Mouse (Mus musculus) intestine, postnatal 0 days (tissue): ENCODE data around the gene Iffo1. TPM values are rescaled to one million over a fixed set of nuclear protein-coding genes. Genes with fewer than 3 reads are reported as not detected.
A peak's percentile ranks its signal among the peaks of the same experiment; 100 is the strongest.

Experiments used
- ATAC-seq: fragments of 200-750 bp; cut with Nextera tagmentation; 2 replicates; pipeline ENCODE4 v1.8.0; 2017; ENCODE audit warnings: mild to moderate bottlenecking, moderate TSS enrichment, moderate library complexity
- H3K27ac ChIP-seq: fragments of 300-500 bp; sonication (generic); 2 replicates; pipeline ENCODE4 v1.5.1; 2014; ENCODE audit warnings: mild to moderate bottlenecking, low read depth, low read length, moderate library complexity
- H3K27me3 ChIP-seq: fragments of 300-500 bp; sonication (generic); replicated peaks from 2 replicates; pipeline ENCODE4 v1.6.1; 2014; ENCODE audit warnings: low read length, mixed read lengths; ENCODE audit not compliant: control insufficient read depth, insufficient read depth
- H3K36me3 ChIP-seq: fragments of 300-500 bp; sonication (generic); 2 replicates; pipeline ENCODE4 v1.6.1; 2014; ENCODE audit warnings: mild to moderate bottlenecking, moderate library complexity; ENCODE audit not compliant: control insufficient read depth, insufficient read depth
- H3K4me1 ChIP-seq: fragments of 300-500 bp; sonication (generic); replicated peaks from 2 replicates; pipeline ENCODE4 v1.6.1; 2014; ENCODE audit warnings: antibody characterized with exemption, low read length, mixed read lengths; ENCODE audit not compliant: control insufficient read depth, insufficient read depth
- H3K4me2 ChIP-seq: fragments of 300-500 bp; sonication (generic); replicated peaks from 2 replicates; pipeline ENCODE4 v1.6.1; 2014; ENCODE audit warnings: low read depth, mild to moderate bottlenecking, moderate library complexity
- H3K4me3 ChIP-seq: fragments of 300-500 bp; sonication (generic); 2 replicates; pipeline ENCODE4 v1.5.1; 2014; ENCODE audit warnings: low read depth, low read length
- H3K9ac ChIP-seq: fragments of 300-500 bp; sonication (generic); 2 replicates; pipeline ENCODE4 v1.6.1; 2014; ENCODE audit warnings: mild to moderate bottlenecking, low read depth, low read length
- H3K9me3 ChIP-seq: fragments of 300-500 bp; sonication (generic); 2 replicates; pipeline ENCODE4 v1.6.1; 2016; ENCODE audit warnings: mixed run types; ENCODE audit not compliant: control insufficient read depth
- CTCF ChIP-seq: sonication (generic); IDR thresholded peaks from 2 replicates; pipeline ENCODE4 v1.5.1; 2016; ENCODE audit warnings: low read depth, mild to moderate bottlenecking, control low read depth, antibody characterized with exemption, moderate library complexity
- WGBS: fragments of 180-500 bp; shearing (Covaris S2); extraction: QIAGEN DNeasy Blood & Tissue Kit; methylation state at CpG from one replicate; pipeline ENCODE4 v1.1.7; 2014; 5-methylcytosine and 5-hydroxymethylcytosine counted together
- polyA plus RNA-seq: library from polyadenylated mRNA; unstranded; fragments of >200 nt; fragmentation: Nextera tagmentation; extraction: Ambion mirVana; gene quantifications from 2 replicates; pipeline ENCODE4 v1.2.1, GENCODE M21; 2015

Gene Iffo1
- polyA plus RNA-seq, 1 experiment from 2014 or later, result 3.2 TPM

GRCm38 (mm10) chr6:125098513-125098912, 46.5 kb upstream of the Iffo1 start:
- no peak overlapping the region for H3K27ac ChIP-seq
- peak overlapping the region; percentile 70 for H3K4me2 ChIP-seq
- H3K36me3 ChIP-seq, result peaks cover 39% of the 10 kb centered on the region

GRCm38 (mm10) chr6:125099421-125099971, 45.5 kb upstream of the Iffo1 start:
- Histone ChIP-seq H3K4me3 (no peak overlapping the region), H3K27me3 (no peaks in the 10 kb centered on the region), H3K4me2 (peak overlapping the region; percentile 31; the same call in 1 of the 2 replicates), H3K27ac (no peak overlapping the region), H3K9ac (no peak overlapping the region), H3K4me1 (peaks cover 12% of the 10 kb centered on the region; the same call in 1 of the 2 replicates), H3K36me3 (peaks cover 45% of the 10 kb centered on the region), H3K9me3 (no peaks in the 10 kb centered on the region)
- no peak for TF ChIP-seq CTCF
- ATAC-seq, result no peak
- WGBS, result 41% methylated on average over 5 of the region's 5 CpGs

More at GRCm38 (mm10) chr6:125098513-125098912, 46.5 kb upstream of the Iffo1 start:
- no peak for TF ChIP-seq CTCF
- WGBS, result 49% methylated on average over 3 of the region's 3 CpGs
- Histone ChIP-seq H3K9ac (peak overlapping the region; percentile 26; the same call in 1 of the 2 replicates), H3K4me1 (peaks cover 12% of the 10 kb centered on the region; the same call in 1 of the 2 replicates), H3K9me3 (no peaks in the 10 kb centered on the region), H3K27me3 (no peaks in the 10 kb centered on the region), H3K4me3 (no peak overlapping the region)
- ATAC-seq, result no peak

- TF ChIP-seq CTCF, result no peak
- Histone ChIP-seq H3K4me1 (peaks cover 12% of the 10 kb centered on the region; the same call in 1 of the 2 replicates), H3K27ac (no peak overlapping the region), H3K27me3 (no peaks in the 10 kb centered on the region), H3K36me3 (peaks cover 64% of the 10 kb centered on the region), H3K4me3 (no peak overlapping the region), H3K4me2 (no peak overlapping the region), H3K9me3 (no peaks in the 10 kb centered on the region), H3K9ac (no peak overlapping the region)
- WGBS, result 92% methylated on average over 9 of the region's 9 CpGs
- ATAC-seq, result no peak
Measured at GRCm38 (mm10) chr6:125101444-125101843, 43.6 kb upstream of the Iffo1 start.

GRCm38 (mm10) chr6:125104223-125104622, 40.8 kb upstream of the Iffo1 start:
- H3K4me1 ChIP-seq, result no peaks in the 10 kb centered on the region
- H3K4me3 ChIP-seq, result no peak overlapping the region
- H3K27ac ChIP-seq, result no peak overlapping the region
- 70% methylated on average over 4 of the region's 4 CpGs for WGBS
- TF ChIP-seq CTCF, result no peak
- H3K9me3 ChIP-seq, result no peaks in the 10 kb centered on the region
- no peaks in the 10 kb centered on the region for H3K27me3 ChIP-seq
- ATAC-seq, result no peak
- no peak overlapping the region for H3K4me2 ChIP-seq
- no peak overlapping the region for H3K9ac ChIP-seq
- H3K36me3 ChIP-seq, result peaks cover 91% of the 10 kb centered on the region

GRCm38 (mm10) chr6:125107705-125108104, 37.3 kb upstream of the Iffo1 start:
- H3K27ac ChIP-seq, result no peak overlapping the region
- ATAC-seq, result no peak
- TF ChIP-seq CTCF, result peak; percentile 29; the same call in 1 of the 2 replicates
- peaks cover 93% of the 10 kb centered on the region for H3K36me3 ChIP-seq
- 92% methylated on average over 2 of the region's 2 CpGs for WGBS
- H3K9me3 ChIP-seq, result no peaks in the 10 kb centered on the region
- H3K9ac ChIP-seq, result no peak overlapping the region
- H3K4me2 ChIP-seq, result no peak overlapping the region
- H3K4me1 ChIP-seq, result no peaks in the 10 kb centered on the region
- H3K4me3 ChIP-seq, result no peak overlapping the region
- no peaks in the 10 kb centered on the region for H3K27me3 ChIP-seq

- H3K4me1 ChIP-seq, result no peaks in the 10 kb centered on the region
- no peak for ATAC-seq
- TF ChIP-seq CTCF, result no peak
- H3K4me2 ChIP-seq, result no peak overlapping the region
- no peak overlapping the region for H3K9ac ChIP-seq
- peaks cover 99% of the 10 kb centered on the region for H3K36me3 ChIP-seq
- 0 out of 2 replicates have a peak overlapping the region, but pooled peaks have one; percentile 21 for H3K27ac ChIP-seq
- 83% methylated on average over 14 of the region's 14 CpGs for WGBS
- H3K9me3 ChIP-seq, result no peaks in the 10 kb centered on the region
- no peak overlapping the region for H3K4me3 ChIP-seq
- no peaks in the 10 kb centered on the region for H3K27me3 ChIP-seq
Measured at GRCm38 (mm10) chr6:125109371-125109770, 35.7 kb upstream of the Iffo1 start.
